Mouse (Mus musculus) midbrain, embryonic 11.5 days (tissue): Measurements from ENCODE around the gene Mark4. TPM values are rescaled to one million over a fixed set of nuclear protein-coding genes. Genes with fewer than 3 reads are reported as not detected.

ENCODE experiments used
- ATAC-seq: fragments of 200-750 bp; cut with Nextera tagmentation; 2 replicates; pipeline ENCODE4 v1.8.0; 2017; ENCODE audit warnings: moderate TSS enrichment, moderate library complexity; ENCODE audit not compliant: low FRiP score
- DNase-seq: peaks from one replicate; pipeline ENCODE4 v3.0.0; 2015; ENCODE audit warnings: low spot score; ENCODE audit errors: missing footprints
- H3K27ac ChIP-seq: fragments of 300-500 bp; sonication (generic); 2 replicates; pipeline ENCODE4 v1.5.1; 2014; ENCODE audit warnings: low read depth, low read length
- H3K27me3 ChIP-seq: fragments of 300-500 bp; sonication (generic); 2 replicates; pipeline ENCODE4 v1.6.1; 2014; ENCODE audit warnings: mild to moderate bottlenecking, low read length, moderate library complexity, mixed read lengths; ENCODE audit not compliant: control insufficient read depth, insufficient read depth
- H3K36me3 ChIP-seq: fragments of 300-500 bp; sonication (generic); 2 replicates; pipeline ENCODE4 v1.6.1; 2014; ENCODE audit warnings: mild to moderate bottlenecking, low read length, moderate library complexity, mixed read lengths; ENCODE audit not compliant: control insufficient read depth, insufficient read depth
- H3K4me1 ChIP-seq: fragments of 300-500 bp; sonication (generic); 2 replicates; pipeline ENCODE4 v1.6.1; 2014; ENCODE audit warnings: low read length; ENCODE audit not compliant: control insufficient read depth, insufficient read depth
- H3K4me2 ChIP-seq: fragments of 300-500 bp; sonication (generic); 2 replicates; pipeline ENCODE4 v1.6.1; 2014; ENCODE audit warnings: mild to moderate bottlenecking, moderate library complexity
- H3K4me3 ChIP-seq: fragments of 300-500 bp; sonication (generic); 2 replicates; pipeline ENCODE4 v1.5.1; 2014; ENCODE audit warnings: low read depth, low read length
- H3K9ac ChIP-seq: fragments of 300-500 bp; sonication (generic); 2 replicates; pipeline ENCODE4 v1.6.1; 2014; ENCODE audit warnings: low read length
- H3K9me3 ChIP-seq: fragments of 300-500 bp; sonication (generic); 2 replicates; pipeline ENCODE4 v1.6.1; 2016; ENCODE audit warnings: low read length; ENCODE audit not compliant: control insufficient read depth
- WGBS: fragments of 180-500 bp; shearing (Covaris S2); extraction: QIAGEN DNeasy Blood & Tissue Kit; methylation state at CpG from one replicate; pipeline ENCODE4 v1.1.7; 2014; 5-methylcytosine and 5-hydroxymethylcytosine counted together
- polyA plus RNA-seq: library from polyadenylated mRNA; unstranded; fragments of >200 nt; fragmentation: Nextera tagmentation; extraction: Ambion mirVana; gene quantifications from 2 replicates; pipeline ENCODE4 v1.2.1, GENCODE M21; 2014

Mark4 gene
- polyA plus RNA-seq, 1 experiment from 2014 or later = 10.7 TPM

GRCm38 (mm10) chr7:19496214-19496555, 37.6 kb upstream of the Mark4 start:
- H3K4me3 ChIP-seq = no peak overlapping the region
- no peak overlapping the region for H3K4me2 ChIP-seq
- H3K27me3 ChIP-seq = peaks cover 13% of the 10 kb centered on the region
- 71% methylated on average over 5 of the region's 5 CpGs for WGBS
- no peaks in the 10 kb centered on the region for H3K36me3 ChIP-seq
- H3K9me3 ChIP-seq = no peaks in the 10 kb centered on the region
- H3K4me1 ChIP-seq = no peaks in the 10 kb centered on the region
- ATAC-seq (no peak), DNase-seq (no peak)
- H3K9ac ChIP-seq = no peak overlapping the region
- H3K27ac ChIP-seq = no peak overlapping the region

- Histone ChIP-seq H3K9me3 (no peaks in the 10 kb centered on the region), H3K27ac (no peak overlapping the region), H3K4me2 (no peak overlapping the region), H3K4me3 (no peak overlapping the region), H3K9ac (no peak overlapping the region), H3K27me3 (peaks cover 18% of the 10 kb centered on the region), H3K4me1 (no peaks in the 10 kb centered on the region), H3K36me3 (no peaks in the 10 kb centered on the region)
- ATAC-seq = no peak
- DNase-seq = no peak
- 71% methylated on average over 20 of the region's 20 CpGs for WGBS
Measured at GRCm38 (mm10) chr7:19495521-19496213, 37.0 kb upstream of the Mark4 start.

GRCm38 (mm10) chr7:19494751-19495474, 36.3 kb upstream of the Mark4 start:
- H3K4me3 ChIP-seq = no peak overlapping the region
- H3K36me3 ChIP-seq = no peaks in the 10 kb centered on the region
- H3K4me1 ChIP-seq = no peaks in the 10 kb centered on the region
- H3K27ac ChIP-seq = no peak overlapping the region
- H3K9me3 ChIP-seq = no peaks in the 10 kb centered on the region
- no peak for ATAC-seq
- DNase-seq = no peak
- H3K9ac ChIP-seq = no peak overlapping the region
- no peak overlapping the region for H3K4me2 ChIP-seq
- peaks cover 24% of the 10 kb centered on the region for H3K27me3 ChIP-seq
- 82% methylated on average over 25 of the region's 25 CpGs for WGBS

- Histone ChIP-seq H3K9ac (no peak overlapping the region), H3K27me3 (peaks cover 45% of the 10 kb centered on the region), H3K36me3 (no peaks in the 10 kb centered on the region), H3K9me3 (no peaks in the 10 kb centered on the region), H3K4me1 (no peaks in the 10 kb centered on the region), H3K4me3 (peak overlapping the region; percentile 8; the same call in 1 of the 2 replicates), H3K27ac (no peak overlapping the region), H3K4me2 (peak overlapping the region; percentile 31)
- no peak for DNase-seq
- WGBS = 3% methylated on average over 26 of the region's 26 CpGs
- no peak for ATAC-seq
Measured at GRCm38 (mm10) chr7:19491731-19492130, 33.1 kb upstream of the Mark4 start.

GRCm38 (mm10) chr7:19489525-19489924, 30.9 kb upstream of the Mark4 start:
- DNase-seq (peak; percentile 90), ATAC-seq (no peak)
- WGBS = 3% methylated on average over 31 of the region's 31 CpGs
- peaks cover 45% of the 10 kb centered on the region for H3K27me3 ChIP-seq
- no peaks in the 10 kb centered on the region for H3K4me1 ChIP-seq
- H3K9me3 ChIP-seq = no peaks in the 10 kb centered on the region
- H3K36me3 ChIP-seq = no peaks in the 10 kb centered on the region
- H3K9ac ChIP-seq = no peak overlapping the region
- peak overlapping the region; percentile 2; the same call in 1 of the 2 replicates for H3K4me2 ChIP-seq
- no peak overlapping the region for H3K27ac ChIP-seq
- no peak overlapping the region; the same call in 1 of the 2 replicates for H3K4me3 ChIP-seq

GRCm38 (mm10) chr7:19486549-19486948, 27.9 kb upstream of the Mark4 start:
- Histone ChIP-seq H3K4me3 (no peak overlapping the region), H3K4me2 (no peak overlapping the region), H3K4me1 (no peaks in the 10 kb centered on the region), H3K9me3 (no peaks in the 10 kb centered on the region), H3K27ac (no peak overlapping the region), H3K27me3 (peaks cover 34% of the 10 kb centered on the region), H3K36me3 (no peaks in the 10 kb centered on the region), H3K9ac (no peak overlapping the region)
- ATAC-seq (no peak), DNase-seq (no peak)
- 92% methylated on average over 7 of the region's 7 CpGs for WGBS

- no peak overlapping the region for H3K4me3 ChIP-seq
- no peaks in the 10 kb centered on the region for H3K4me1 ChIP-seq
- H3K9me3 ChIP-seq = no peaks in the 10 kb centered on the region
- DNase-seq (no peak), ATAC-seq (no peak)
- 94% methylated on average over 1 of the region's 1 CpGs for WGBS
- no peak overlapping the region for H3K9ac ChIP-seq
- no peak overlapping the region for H3K27ac ChIP-seq
- H3K36me3 ChIP-seq = no peaks in the 10 kb centered on the region
- no peak overlapping the region for H3K4me2 ChIP-seq
- peaks cover 25% of the 10 kb centered on the region for H3K27me3 ChIP-seq
Measured at GRCm38 (mm10) chr7:19485488-19485887, 26.9 kb upstream of the Mark4 start.

GRCm38 (mm10) chr7:19483281-19483680, 24.7 kb upstream of the Mark4 start:
- H3K4me3 ChIP-seq = no peak overlapping the region
- no peak overlapping the region for H3K4me2 ChIP-seq
- DNase-seq (no peak), ATAC-seq (no peak)
- H3K27me3 ChIP-seq = peaks cover 5% of the 10 kb centered on the region
- no peaks in the 10 kb centered on the region for H3K9me3 ChIP-seq
- no peak overlapping the region for H3K9ac ChIP-seq
- H3K36me3 ChIP-seq = no peaks in the 10 kb centered on the region
- WGBS = 81% methylated on average over 8 of the region's 8 CpGs
- H3K4me1 ChIP-seq = no peaks in the 10 kb centered on the region
- no peak overlapping the region for H3K27ac ChIP-seq

- H3K9ac ChIP-seq = no peak overlapping the region
- no peaks in the 10 kb centered on the region for H3K9me3 ChIP-seq
- DNase-seq (no peak), ATAC-seq (no peak)
- H3K4me1 ChIP-seq = no peaks in the 10 kb centered on the region
- no peak overlapping the region for H3K4me3 ChIP-seq
- no peaks in the 10 kb centered on the region for H3K36me3 ChIP-seq
- H3K4me2 ChIP-seq = no peak overlapping the region
- no peak overlapping the region for H3K27ac ChIP-seq
- peaks cover 37% of the 10 kb centered on the region for H3K27me3 ChIP-seq
- 30% methylated on average over 14 of the region's 14 CpGs for WGBS
Measured at GRCm38 (mm10) chr7:19477624-19478384, 19.2 kb upstream of the Mark4 start.
